ENCODE assay signal across 20 mouse cellular contexts in the genomic region with DNA sequence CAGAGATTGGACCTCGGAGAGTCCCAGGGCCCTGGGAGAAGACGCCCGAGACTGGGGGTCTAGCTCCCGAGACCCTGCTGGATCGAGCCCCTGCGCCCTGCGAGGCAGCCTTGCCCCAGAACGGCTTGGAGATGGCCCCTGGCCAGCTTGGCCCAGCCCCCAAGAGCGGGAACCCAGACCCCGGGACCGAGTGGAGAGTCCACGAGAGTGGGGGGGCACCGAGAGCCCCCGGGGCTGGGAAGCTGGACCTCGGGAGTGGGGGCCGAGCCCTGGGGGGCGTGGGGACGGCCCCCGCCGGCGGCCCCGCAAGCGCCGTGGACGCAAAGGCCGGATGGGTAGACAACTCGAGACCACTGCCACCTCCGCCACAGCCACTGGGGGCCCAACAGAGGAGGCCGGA. TPM values are rescaled to one million over a fixed set of nuclear protein-coding genes. Genes with fewer than 3 reads are reported as not detected.
DNase-seq lines count a peak whose midpoint lies in the region; ATAC-seq and TF ChIP-seq lines count a peak whose summit lies in the region.
"Had no signal": no experiment of that assay in that cellular context is flagged by ENCODE, and none has a peak within 500 bp of the region (broad histone marks: within the 10 kb centered on the region; RNA-seq: fewer than 3 reads in every experiment).

No protein-coding gene starts in this region.

- H3K36me3 ChIP-seq in limb, embryonic 10.5 days = peaks cover 70% of the 10 kb centered on the region
- H3K36me3 ChIP-seq in liver, postnatal 0 days (replicated peaks; ENCODE audit: insufficient read depth, low read length) = no peaks in the 10 kb centered on the region
- H3K36me3 ChIP-seq: G1E; heart, embryonic 15.5 days had no signal

- TF ChIP-seq EP300 in liver, postnatal 0 days (IDR thresholded peaks at IDR 0.05; ENCODE audit: low read depth) = no peak

- H3K4me1 ChIP-seq in limb, embryonic 10.5 days = peaks cover 19% of the 10 kb centered on the region
- H3K4me1 ChIP-seq in liver, postnatal 0 days (ENCODE audit: insufficient read depth) = peaks cover 19% of the 10 kb centered on the region; the same call in 1 of the 2 replicates

- H3K27me3 ChIP-seq in limb, embryonic 10.5 days (ENCODE audit: low read depth, poor library complexity, severe bottlenecking) = peaks cover 74% of the 10 kb centered on the region
- peaks cover 41% of the 10 kb centered on the region for H3K27me3 ChIP-seq in liver, postnatal 0 days (ENCODE audit: insufficient read depth, low read length)

- H3K9ac ChIP-seq in liver, postnatal 0 days (replicated peaks) = no peak overlapping the region
- H3K9ac ChIP-seq: heart, embryonic 15.5 days had no signal

- H3K4me3 ChIP-seq in limb, embryonic 10.5 days = no peak overlapping the region
- H3K4me3 ChIP-seq in liver, postnatal 0 days (ENCODE audit: low read depth, low read length) = no peak overlapping the region
- H3K4me3 ChIP-seq: embryonic facial prominence, embryonic 10.5 days; heart, adult 2 months; heart, embryonic 15.5 days had no signal

- no peaks in the 10 kb centered on the region for H3K9me3 ChIP-seq in limb, embryonic 10.5 days (replicated peaks)
- H3K9me3 ChIP-seq in liver, postnatal 0 days (ENCODE audit: low read length) = no peaks in the 10 kb centered on the region
- H3K9me3 ChIP-seq: embryonic facial prominence, embryonic 10.5 days; G1E; heart, embryonic 15.5 days had no signal

- no peak overlapping the region for H3K4me2 ChIP-seq in liver, postnatal 0 days (ENCODE audit: low read depth, low read length)
- H3K4me2 ChIP-seq: heart, embryonic 11.5 days; heart, embryonic 15.5 days had no signal

- no peak for TF ChIP-seq CTCF in liver, postnatal 0 days (IDR thresholded peaks at IDR 0.05; ENCODE audit: low read depth)

- intact Hi-C loops in left cerebral cortex, postnatal 4 days (cut with DNase I) = loop anchor here (5.0 kb wide), 1 partner anchor 73 kb away; a partner anchor contains a TSS

- H3K27ac ChIP-seq in limb, embryonic 10.5 days = 0 out of 2 replicates have a peak overlapping the region, but pooled peaks have one; percentile 22
- H3K27ac ChIP-seq in liver, postnatal 0 days (ENCODE audit: low read depth) = no peak overlapping the region
- H3K27ac ChIP-seq: embryonic facial prominence, embryonic 10.5 days; heart, adult 2 months; heart, embryonic 15.5 days had no signal

- 95% methylated on average over 29 of the region's 29 CpGs for WGBS in limb, embryonic 10.5 days
- 87% methylated on average over 27 of the region's 29 CpGs for WGBS in liver, postnatal 0 days (ENCODE audit: insufficient replicate concordance)

- DNase-seq in cerebellum, postnatal 14 days = peak; percentile 26 to 56
- peak; percentile 17 for DNase-seq in left cerebral cortex, postnatal 4 days
- DNase-seq in left cerebral cortex, adult 18-20 months (ENCODE audit: low spot score in 2 of 2) = no peak
- DNase-seq in limb, embryonic 10.5 days (ENCODE audit: low spot score) = no peak
- no peak for DNase-seq in liver, postnatal 0 days
- DNase-seq: adrenal gland, adult 8-10 months; adrenal gland, postnatal 36 days; cerebellum, adult 11 months; gastrocnemius, postnatal 10 days; heart, adult 2 months; heart, postnatal 14 days had no signal

- ATAC-seq in cerebellum, adult (ENCODE audit: insufficient number of reproducible peaks, low FRiP score, low TSS enrichment) = no peak
- no peak for ATAC-seq in liver, postnatal 0 days
- ATAC-seq: forebrain, embryonic 14.5 days; hindbrain, embryonic 16.5 days; inflammation-experienced regulatory T-cells, adult 6 months; intestine, postnatal 0 days had no signal

RNA-seq across cellular contexts. Expression of a gene that starts 10.5 kb away (rescaled TPM):
- total RNA-seq in left cerebral cortex, postnatal 4 days (2021) = 1 to 10 TPM; 4.9 to 5.5 TPM
- 10 to 100 TPM; 11.3 to 13.7 TPM for total RNA-seq in left cerebral cortex, adult 18-20 months (2021)
- 1.8 and 2.1 TPM in 2 replicates for polyA plus RNA-seq in limb, embryonic 10.5 days (2016; fragmentation: Nextera tagmentation; extraction: Ambion mirVana)
- 0.26 and 0.38 TPM in 2 replicates for polyA plus RNA-seq in liver, postnatal 0 days (2015; fragmentation: Nextera tagmentation; extraction: Ambion mirVana)
- total RNA-seq: gastrocnemius, postnatal 10 days; heart, adult 2 months; heart, postnatal 14 days had no signal
- polyA plus RNA-seq: G1E had no signal

RNA-seq across cellular contexts. Expression of a gene that starts 11.4 kb away (rescaled TPM):
- 100 to 1,000 TPM; 304 to 352 TPM for total RNA-seq in left cerebral cortex, postnatal 4 days (2021)
- total RNA-seq in left cerebral cortex, adult 18-20 months (2021) = 100 to 1,000 TPM; 229 to 237 TPM
- 2.2 and 3.2 TPM in 2 replicates for polyA plus RNA-seq in limb, embryonic 10.5 days (2016; fragmentation: Nextera tagmentation; extraction: Ambion mirVana)
- not detected in 2 replicates for polyA plus RNA-seq in liver, postnatal 0 days (2015; fragmentation: Nextera tagmentation; extraction: Ambion mirVana)
- polyA plus RNA-seq: heart, embryonic 15.5 days had no signal

RNA-seq across cellular contexts. Expression of a gene that starts 19.4 kb away (rescaled TPM):
- 100 to 1,000 TPM; 249 TPM for total RNA-seq in left cerebral cortex, postnatal 4 days (2021)
- 100 to 1,000 TPM; 191 to 210 TPM for total RNA-seq in left cerebral cortex, adult 18-20 months (2021)
- 170 TPM in 2 replicates for polyA plus RNA-seq in limb, embryonic 10.5 days (2016; fragmentation: Nextera tagmentation; extraction: Ambion mirVana)
- polyA plus RNA-seq in liver, postnatal 0 days (2015; fragmentation: Nextera tagmentation; extraction: Ambion mirVana) = 21.4 and 24.2 TPM in 2 replicates

RNA-seq across cellular contexts. Expression of a gene that starts 29.6 kb away (rescaled TPM):
- 1 to 10 TPM; 1.6 to 2.1 TPM for total RNA-seq in left cerebral cortex, postnatal 4 days (2021)
- total RNA-seq in left cerebral cortex, adult 18-20 months (2021) = 1 to 10 TPM; 2.2 to 2.6 TPM
- polyA plus RNA-seq in limb, embryonic 10.5 days (2016; fragmentation: Nextera tagmentation; extraction: Ambion mirVana) = 1.2 and 1.4 TPM in 2 replicates
- 0.11 and 0.32 TPM in 2 replicates for polyA plus RNA-seq in liver, postnatal 0 days (2015; fragmentation: Nextera tagmentation; extraction: Ambion mirVana)
- polyA plus RNA-seq: inflammation-experienced regulatory T-cells, adult 6 months had no signal

RNA-seq across cellular contexts. Expression of a gene that starts 35.8 kb away (rescaled TPM):
- total RNA-seq in left cerebral cortex, postnatal 4 days (2021) = 10 to 100 TPM; 31.8 to 35.5 TPM
- total RNA-seq in left cerebral cortex, adult 18-20 months (2021) = 10 to 100 TPM; 20.1 to 23.2 TPM
- polyA plus RNA-seq in limb, embryonic 10.5 days (2016; fragmentation: Nextera tagmentation; extraction: Ambion mirVana) = 116 and 156 TPM in 2 replicates
- polyA plus RNA-seq in liver, postnatal 0 days (2015; fragmentation: Nextera tagmentation; extraction: Ambion mirVana) = 18.3 and 19.3 TPM in 2 replicates

Comparison
In these comparisons a context has a peak if more than half of its experiments do, and no peak if none do; other contexts are left out.
1. DNase-seq: peak in cerebellum, postnatal 14 days (2 of 2) and left cerebral cortex, postnatal 4 days (single experiment); none in left cerebral cortex, adult 18-20 months (0 of 2), limb, embryonic 10.5 days (single experiment) and liver, postnatal 0 days (single experiment).